ENCODE assay signal across 16 mouse cellular contexts in genomic region chr1:145561347-145561746, GRCm38 (mm10).
"Had no signal": no experiment of that assay in that cellular context is flagged by ENCODE, and none has a peak within 500 bp of the region (broad histone marks: within the 10 kb centered on the region; RNA-seq: fewer than 3 reads in every experiment).

No protein-coding gene starts in this region.

- H3K4me3 ChIP-seq: kidney, embryonic 15.5 days; left cerebral cortex, adult 2 months; limb, embryonic 10.5 days; liver, embryonic 12.5 days; lung, embryonic 15.5 days; megakaryocyte, embryonic 14.5 days; midbrain, embryonic 15.5 days; neural tube, embryonic 13.5 days; stomach, embryonic 15.5 days had no signal

- H3K36me3 ChIP-seq: kidney, embryonic 15.5 days; limb, embryonic 10.5 days; liver, embryonic 12.5 days; lung, embryonic 15.5 days; midbrain, embryonic 15.5 days; neural tube, embryonic 13.5 days; stomach, embryonic 15.5 days had no signal

- H3K4me1 ChIP-seq: kidney, embryonic 15.5 days; limb, embryonic 10.5 days; liver, embryonic 12.5 days; lung, embryonic 15.5 days; megakaryocyte, embryonic 14.5 days; midbrain, embryonic 15.5 days; neural tube, embryonic 13.5 days; stomach, embryonic 15.5 days had no signal

- DNase-seq: kidney, adult 2 months; kidney, postnatal 14 days; lung, postnatal 14 days; right cerebral cortex, postnatal 14 days; thymus, adult 2 months; thymus, postnatal 25 days had no signal

- H3K4me2 ChIP-seq: kidney, embryonic 15.5 days; liver, embryonic 12.5 days; lung, embryonic 15.5 days; midbrain, embryonic 15.5 days; neural tube, embryonic 13.5 days; stomach, embryonic 15.5 days had no signal

- H3K27ac ChIP-seq: kidney, embryonic 15.5 days; left cerebral cortex, adult 2 months; limb, embryonic 10.5 days; liver, embryonic 12.5 days; lung, embryonic 15.5 days; macrophage; midbrain, embryonic 15.5 days; neural tube, embryonic 13.5 days; stomach, embryonic 15.5 days had no signal

- H3K27me3 ChIP-seq: kidney, embryonic 15.5 days; liver, embryonic 12.5 days; lung, embryonic 15.5 days; megakaryocyte, embryonic 14.5 days; midbrain, embryonic 15.5 days; neural tube, embryonic 13.5 days; stomach, embryonic 15.5 days had no signal

- H3K9ac ChIP-seq: kidney, embryonic 15.5 days; liver, embryonic 12.5 days; lung, embryonic 15.5 days; midbrain, embryonic 15.5 days; neural tube, embryonic 13.5 days; stomach, embryonic 15.5 days had no signal

- H3K9me3 ChIP-seq: kidney, embryonic 15.5 days; limb, embryonic 10.5 days; liver, embryonic 12.5 days; lung, embryonic 15.5 days; megakaryocyte, embryonic 14.5 days; midbrain, embryonic 15.5 days; neural tube, embryonic 13.5 days; stomach, embryonic 15.5 days had no signal

- ATAC-seq: liver, embryonic 12.5 days; midbrain, embryonic 15.5 days had no signal
